Mouse (Mus musculus): ENCODE data around the gene Rtn2. TPM values are rescaled to one million over a fixed set of nuclear protein-coding genes. Genes with fewer than 3 reads are reported as not detected.

Gene Rtn2
- total RNA-seq, 2 experiments from 2014 or later, result 154 to 161 TPM

- DNase-seq, result peak; percentile 97
- intact Hi-C loops (cut with DNase I), result no loop called here
Observed at GRCm38 (mm10) chr7:19309884-19310641, 27.6 kb downstream of the Rtn2 start, which contains the start of gene Fosb. TSS of gene Fosb (minus strand) at chr7:19310051.

GRCm38 (mm10) chr7:19311991-19312390, 29.6 kb downstream of the Rtn2 start:
- DNase-seq, result no peak
- intact Hi-C loops (cut with DNase I), result no loop called here

GRCm38 (mm10) chr7:19314033-19314432, 31.6 kb downstream of the Rtn2 start:
- intact Hi-C loops (cut with DNase I), result no loop called here
- no peak for DNase-seq

- intact Hi-C loops (cut with DNase I), result no loop called here
- no peak for DNase-seq
Observed at GRCm38 (mm10) chr7:19316451-19317161, 34.2 kb downstream of the Rtn2 start.

GRCm38 (mm10) chr7:19318201-19318600, 35.8 kb downstream of the Rtn2 start:
- no peak for DNase-seq
- intact Hi-C loops (cut with DNase I), result no loop called here

- intact Hi-C loops (cut with DNase I), result no loop called here
Observed at GRCm38 (mm10) chr7:19318676-19319075, 36.3 kb downstream of the Rtn2 start.

GRCm38 (mm10) chr7:19319458-19319857, 37.0 kb downstream of the Rtn2 start:
- intact Hi-C loops (cut with DNase I), result no loop called here
- no peak for DNase-seq

More at GRCm38 (mm10) chr7:19318676-19319075, 36.3 kb downstream of the Rtn2 start:
- no peak for DNase-seq

- DNase-seq, result peak; percentile 97
- intact Hi-C loops (cut with DNase I), result no loop called here
Observed at GRCm38 (mm10) chr7:19319906-19320305, 37.5 kb downstream of the Rtn2 start.

GRCm38 (mm10) chr7:19320637-19321036, 38.2 kb downstream of the Rtn2 start:
- intact Hi-C loops (cut with DNase I), result no loop called here
- DNase-seq, result no peak

GRCm38 (mm10) chr7:19321464-19321863, 39.0 kb downstream of the Rtn2 start:
- DNase-seq, result no peak
- intact Hi-C loops (cut with DNase I), result no loop called here

- intact Hi-C loops (cut with DNase I), result no loop called here
- no peak for DNase-seq
Observed at GRCm38 (mm10) chr7:19322489-19322888, 40.1 kb downstream of the Rtn2 start.

- intact Hi-C loops (cut with DNase I), result no loop called here
- DNase-seq, result no peak
Observed at GRCm38 (mm10) chr7:19324221-19324620, 41.8 kb downstream of the Rtn2 start.

GRCm38 (mm10) chr7:19325262-19326199, 43.1 kb downstream of the Rtn2 start:
- no peak for DNase-seq
- intact Hi-C loops (cut with DNase I), result no loop called here

GRCm38 (mm10) chr7:19326359-19326758, 43.9 kb downstream of the Rtn2 start:
- peak; percentile 74 for DNase-seq
- intact Hi-C loops (cut with DNase I), result no loop called here

- peak; percentile 72 for DNase-seq
- intact Hi-C loops (cut with DNase I), result no loop called here
Observed at GRCm38 (mm10) chr7:19327128-19327527, 44.7 kb downstream of the Rtn2 start.

- DNase-seq, result no peak
- intact Hi-C loops (cut with DNase I), result no loop called here
Observed at GRCm38 (mm10) chr7:19327782-19328181, 45.4 kb downstream of the Rtn2 start.

- DNase-seq, result no peak
- intact Hi-C loops (cut with DNase I), result no loop called here
Observed at GRCm38 (mm10) chr7:19328425-19328824, 46.0 kb downstream of the Rtn2 start.

GRCm38 (mm10) chr7:19331910-19332309, 49.5 kb downstream of the Rtn2 start:
- no peak for DNase-seq
- intact Hi-C loops (cut with DNase I), result no loop called here

GRCm38 (mm10) chr7:19332709-19333352, 50.4 kb downstream of the Rtn2 start:
- DNase-seq, result peak; percentile 51
- intact Hi-C loops (cut with DNase I), result no loop called here

- no peak for DNase-seq
- intact Hi-C loops (cut with DNase I), result no loop called here
Observed at GRCm38 (mm10) chr7:19335583-19335982, 53.2 kb downstream of the Rtn2 start.

Measured in left cerebral cortex, postnatal 4 days (tissue).